Mouse (Mus musculus) brain, adult 2 months (tissue): ENCODE data around the gene Akap2.

Experiments
- DNase-seq: peaks from one replicate; pipeline ENCODE4 v3.0.0; 2011; ENCODE audit warnings: low read depth, low spot score

The Akap2 gene

GRCm38 (mm10) chr4:57829740-57830139 is 112.3 kb downstream of the Akap2 start:
- DNase-seq, result no peak

- no peak for DNase-seq
These were observed 114.9 kb downstream of the Akap2 start for GRCm38 (mm10) chr4:57832318-57832717.

GRCm38 (mm10) chr4:57833060-57833459 is 115.6 kb downstream of the Akap2 start:
- no peak for DNase-seq

- DNase-seq, result no peak
These were observed 116.7 kb downstream of the Akap2 start for GRCm38 (mm10) chr4:57834141-57834540.

GRCm38 (mm10) chr4:57837089-57837488 is 119.6 kb downstream of the Akap2 start:
- no peak for DNase-seq

GRCm38 (mm10) chr4:57839343-57839742 is 121.9 kb downstream of the Akap2 start:
- no peak for DNase-seq

- DNase-seq, result no peak
These were observed 124.5 kb downstream of the Akap2 start for GRCm38 (mm10) chr4:57841911-57842310.

GRCm38 (mm10) chr4:57842472-57843305 is 125.2 kb downstream of the Akap2 start:
- DNase-seq, result no peak

- no peak for DNase-seq
These were observed 127.6 kb downstream of the Akap2 start for GRCm38 (mm10) chr4:57845031-57845431.

- DNase-seq, result no peak
These were observed 128.2 kb downstream of the Akap2 start for GRCm38 (mm10) chr4:57845541-57846210.

- no peak for DNase-seq
These were observed 129.0 kb downstream of the Akap2 start for GRCm38 (mm10) chr4:57846381-57846990.

GRCm38 (mm10) chr4:57846991-57847422 is 129.6 kb downstream of the Akap2 start:
- DNase-seq, result no peak

- no peak for DNase-seq
These were observed 130.2 kb downstream of the Akap2 start for GRCm38 (mm10) chr4:57847676-57848075.

- no peak for DNase-seq
These were observed 132.0 kb downstream of the Akap2 start for GRCm38 (mm10) chr4:57849465-57849864.

- DNase-seq, result peak; percentile 31
These were observed 134.3 kb downstream of the Akap2 start for GRCm38 (mm10) chr4:57851731-57852130.

GRCm38 (mm10) chr4:57852461-57853040 is 135.1 kb downstream of the Akap2 start:
- DNase-seq, result no peak

- no peak for DNase-seq
These were observed 136.7 kb downstream of the Akap2 start for GRCm38 (mm10) chr4:57854181-57854580.

- no peak for DNase-seq
These were observed 138.0 kb downstream of the Akap2 start for GRCm38 (mm10) chr4:57855281-57855941.

GRCm38 (mm10) chr4:57856673-57857072 is 139.2 kb downstream of the Akap2 start:
- DNase-seq, result no peak

GRCm38 (mm10) chr4:57860204-57860611 is 142.8 kb downstream of the Akap2 start:
- DNase-seq, result no peak

- DNase-seq, result no peak
These were observed 143.7 kb downstream of the Akap2 start for GRCm38 (mm10) chr4:57861166-57861565.

GRCm38 (mm10) chr4:57861856-57862255 is 144.4 kb downstream of the Akap2 start:
- no peak for DNase-seq
